Mouse (Mus musculus) small intestine, adult 2 months (tissue): ENCODE data around the gene Pex19. TPM values are rescaled to one million over a fixed set of nuclear protein-coding genes. Genes with fewer than 3 reads are reported as not detected.
A peak's percentile ranks its signal among the peaks of the same experiment; 100 is the strongest.

Experiments used
- H3K27ac ChIP-seq: fragments of 200-500 bp; 2 replicates; pipeline ENCODE4 v1.5.1; 2012; ENCODE audit warnings: low read depth, low read length, control low read depth, inconsistent platforms; ENCODE audit not compliant: insufficient read depth
- H3K27me3 ChIP-seq: fragments of 200-500 bp; 2 replicates; pipeline ENCODE4 v1.6.1; 2012; ENCODE audit warnings: mild to moderate bottlenecking, moderate library complexity, low read length, inconsistent platforms; ENCODE audit not compliant: control insufficient read depth, insufficient read depth
- H3K36me3 ChIP-seq: fragments of 200-500 bp; 2 replicates; pipeline ENCODE4 v1.6.1; 2012; ENCODE audit warnings: mild to moderate bottlenecking, low read length, control low read depth, inconsistent platforms; ENCODE audit not compliant: control insufficient read depth, insufficient read depth
- H3K4me1 ChIP-seq: fragments of 200-500 bp; 2 replicates; pipeline ENCODE4 v1.6.1; 2012; ENCODE audit warnings: low read length, inconsistent platforms, mixed read lengths; ENCODE audit not compliant: control insufficient read depth, insufficient read depth, insufficient read length
- H3K4me3 ChIP-seq: fragments of 200-500 bp; 2 replicates; pipeline ENCODE4 v1.5.1; 2012; ENCODE audit warnings: low read depth, mild to moderate bottlenecking, control low read depth, inconsistent platforms, low read length, moderate library complexity
- CTCF ChIP-seq: fragments of 200-500 bp; IDR thresholded peaks from 2 replicates; pipeline ENCODE4 v1.5.1; 2012; ENCODE audit warnings: low read depth, mild to moderate bottlenecking, control low read depth, inconsistent platforms, low read length, moderate library complexity, mixed read lengths; ENCODE audit not compliant: insufficient replicate concordance, insufficient read length; ENCODE audit errors: extremely low read depth
- POLR2A ChIP-seq: fragments of 200-500 bp; IDR thresholded peaks from 2 replicates; pipeline ENCODE4 v1.6.1; 2012; ENCODE audit warnings: low read depth, mild to moderate bottlenecking, control low read depth, inconsistent platforms, low read length, moderate library complexity
- WGBS: fragments of 180-500 bp; shearing (Covaris S2); methylation state at CpG from one replicate; pipeline ENCODE4 v1.1.7; 2018; 5-methylcytosine and 5-hydroxymethylcytosine counted together
- polyA plus RNA-seq: library from polyadenylated mRNA; depleted of rRNA; stranded (reverse); fragments of >200 nt; gene quantifications from 2 replicates; pipeline ENCODE4 v1.2.3, GENCODE M21; 2012

The Pex19 gene
- polyA plus RNA-seq, 1 experiment, result 55.1 TPM

- H3K4me3 ChIP-seq, result no peak overlapping the region
- 77% methylated on average over 6 of the region's 6 CpGs for WGBS
- peaks cover 2% of the 10 kb centered on the region; the same call in 1 of the 2 replicates for H3K4me1 ChIP-seq
- no peak for TF ChIP-seq CTCF
- no peak for TF ChIP-seq POLR2A
- no peaks in the 10 kb centered on the region for H3K27me3 ChIP-seq
- no peak overlapping the region for H3K27ac ChIP-seq
- H3K36me3 ChIP-seq, result peaks cover 59% of the 10 kb centered on the region
Observed at GRCm38 (mm10) chr1:172095202-172095601, 31.4 kb upstream of the Pex19 start.

GRCm38 (mm10) chr1:172099325-172100033 is 27.1 kb upstream of the Pex19 start:
- no peak overlapping the region for H3K4me3 ChIP-seq
- peaks cover 2% of the 10 kb centered on the region; the same call in 1 of the 2 replicates for H3K4me1 ChIP-seq
- peaks cover 60% of the 10 kb centered on the region for H3K36me3 ChIP-seq
- TF ChIP-seq POLR2A (no peak), CTCF (no peak)
- no peaks in the 10 kb centered on the region for H3K27me3 ChIP-seq
- H3K27ac ChIP-seq, result peak overlapping the region; percentile 84
- WGBS, result 28% methylated on average over 6 of the region's 6 CpGs

GRCm38 (mm10) chr1:172103619-172104018 is 22.9 kb upstream of the Pex19 start:
- Histone ChIP-seq H3K27ac (no peak overlapping the region), H3K4me1 (peaks cover 2% of the 10 kb centered on the region; the same call in 1 of the 2 replicates), H3K36me3 (peaks cover 72% of the 10 kb centered on the region), H3K27me3 (no peaks in the 10 kb centered on the region), H3K4me3 (no peak overlapping the region)
- 84% methylated on average over 4 of the region's 4 CpGs for WGBS
- TF ChIP-seq POLR2A, result no peak
- no peak for TF ChIP-seq CTCF

GRCm38 (mm10) chr1:172105101-172105500 is 21.5 kb upstream of the Pex19 start:
- no peak for TF ChIP-seq POLR2A
- no peak for TF ChIP-seq CTCF
- Histone ChIP-seq H3K27me3 (no peaks in the 10 kb centered on the region), H3K36me3 (peaks cover 81% of the 10 kb centered on the region), H3K4me3 (no peak overlapping the region), H3K4me1 (no peaks in the 10 kb centered on the region), H3K27ac (no peak overlapping the region)
- 64% methylated on average over 11 of the region's 11 CpGs for WGBS

- H3K4me1 ChIP-seq, result no peaks in the 10 kb centered on the region
- H3K27ac ChIP-seq, result no peak overlapping the region
- H3K36me3 ChIP-seq, result peaks cover 84% of the 10 kb centered on the region
- TF ChIP-seq CTCF (no peak), POLR2A (no peak)
- no peaks in the 10 kb centered on the region for H3K27me3 ChIP-seq
- WGBS, result 85% methylated on average over 10 of the region's 10 CpGs
- H3K4me3 ChIP-seq, result no peak overlapping the region
Observed at GRCm38 (mm10) chr1:172107777-172108477, 18.6 kb upstream of the Pex19 start.

- H3K27me3 ChIP-seq, result no peaks in the 10 kb centered on the region
- TF ChIP-seq POLR2A, result no peak
- TF ChIP-seq CTCF, result no peak
- H3K4me1 ChIP-seq, result no peaks in the 10 kb centered on the region
- 91% methylated on average over 5 of the region's 5 CpGs for WGBS
- H3K36me3 ChIP-seq, result peaks cover 92% of the 10 kb centered on the region
- H3K27ac ChIP-seq, result no peak overlapping the region
- H3K4me3 ChIP-seq, result no peak overlapping the region
Observed at GRCm38 (mm10) chr1:172116948-172117347, 9.6 kb upstream of the Pex19 start.

GRCm38 (mm10) chr1:172119100-172119499 is 7.5 kb upstream of the Pex19 start:
- WGBS, result 66% methylated on average over 6 of the region's 6 CpGs
- Histone ChIP-seq H3K4me1 (no peaks in the 10 kb centered on the region), H3K36me3 (peaks cover 82% of the 10 kb centered on the region), H3K4me3 (no peak overlapping the region), H3K27ac (no peak overlapping the region), H3K27me3 (no peaks in the 10 kb centered on the region)
- no peak for TF ChIP-seq POLR2A
